Mouse (Mus musculus) liver, embryonic 15.5 days (tissue): Measurements from ENCODE around the gene Gpsm3. TPM values are rescaled to one million over a fixed set of nuclear protein-coding genes. Genes with fewer than 3 reads are reported as not detected.

Experiments used
- ATAC-seq: fragments of 200-750 bp; cut with Nextera tagmentation; 2 replicates; pipeline ENCODE4 v1.8.0; 2017; ENCODE audit warnings: moderate number of reproducible peaks, mild to moderate bottlenecking, moderate library complexity; ENCODE audit not compliant: insufficient read depth
- H3K27ac ChIP-seq: fragments of 300-500 bp; sonication (generic); replicated peaks from 2 replicates; pipeline ENCODE4 v1.5.1; 2015; ENCODE audit warnings: mild to moderate bottlenecking, inconsistent platforms
- H3K27me3 ChIP-seq: fragments of 300-500 bp; sonication (generic); 2 replicates; pipeline ENCODE4 v1.6.1; 2015; ENCODE audit warnings: mild to moderate bottlenecking, inconsistent platforms
- H3K36me3 ChIP-seq: fragments of 300-500 bp; sonication (generic); replicated peaks from 2 replicates; pipeline ENCODE4 v1.6.1; 2015; ENCODE audit warnings: moderate library complexity, mild to moderate bottlenecking, inconsistent platforms
- H3K4me1 ChIP-seq: fragments of 300-500 bp; sonication (generic); replicated peaks from 2 replicates; pipeline ENCODE4 v1.6.1; 2015; ENCODE audit warnings: inconsistent platforms
- H3K4me2 ChIP-seq: fragments of 300-500 bp; sonication (generic); 2 replicates; pipeline ENCODE4 v1.6.1; 2015; ENCODE audit warnings: moderate library complexity, mild to moderate bottlenecking, inconsistent platforms
- H3K4me3 ChIP-seq: fragments of 300-500 bp; sonication (generic); replicated peaks from 2 replicates; pipeline ENCODE4 v1.5.1; 2015; ENCODE audit warnings: mild to moderate bottlenecking, inconsistent platforms
- H3K9ac ChIP-seq: fragments of 300-500 bp; sonication (generic); 2 replicates; pipeline ENCODE4 v1.6.1; 2015; ENCODE audit warnings: moderate library complexity, mild to moderate bottlenecking, inconsistent platforms
- H3K9me3 ChIP-seq: fragments of 300-500 bp; sonication (generic); replicated peaks from 2 replicates; pipeline ENCODE4 v1.6.1; 2016; ENCODE audit warnings: inconsistent platforms
- WGBS: fragments of 180-500 bp; shearing (Covaris S2); methylation state at CpG from one replicate; pipeline ENCODE4 v1.1.7; 2015; ENCODE audit warnings: mixed read lengths; ENCODE audit not compliant: insufficient replicate concordance; 5-methylcytosine and 5-hydroxymethylcytosine counted together
- polyA plus RNA-seq: library from polyadenylated mRNA; unstranded; fragments of >200 nt; fragmentation: Nextera tagmentation; extraction: Ambion mirVana; gene quantifications from 2 replicates; pipeline ENCODE4 v1.2.1, GENCODE M21; 2015

The Gpsm3 gene
- polyA plus RNA-seq, 1 experiment from 2014 or later: 14.9 TPM

DNA sequence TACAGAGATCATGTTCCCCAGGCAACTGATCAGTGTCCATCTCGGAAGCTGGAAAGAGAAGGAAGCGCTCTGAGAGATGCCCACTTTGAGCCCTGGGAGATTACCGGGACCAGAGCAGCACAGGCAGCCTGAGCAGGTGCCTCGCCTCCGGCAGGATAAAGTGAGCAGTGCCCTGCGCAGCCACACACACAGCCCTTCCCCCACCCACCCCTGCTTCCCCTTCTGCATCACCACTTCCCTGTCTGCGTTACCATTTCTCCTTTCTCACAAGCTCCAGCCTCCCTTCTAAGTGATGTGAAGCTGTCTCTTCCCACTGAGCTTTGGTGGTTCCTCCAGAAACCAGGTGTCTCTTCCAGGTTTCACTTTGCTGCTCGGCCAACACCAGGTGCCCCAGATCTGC lies 28.4 kb upstream of the Gpsm3 start:
- H3K4me2 ChIP-seq: peak overlapping the region; percentile 27; the same call in 1 of the 2 replicates
- peaks cover 18% of the 10 kb centered on the region for H3K4me1 ChIP-seq
- ATAC-seq: no peak
- no peaks in the 10 kb centered on the region for H3K9me3 ChIP-seq
- WGBS: 24% methylated on average over 8 of the region's 8 CpGs
- 0 out of 2 replicates have a peak overlapping the region, but pooled peaks have one; percentile 15 for H3K27ac ChIP-seq
- H3K4me3 ChIP-seq: no peak overlapping the region
- no peaks in the 10 kb centered on the region for H3K36me3 ChIP-seq
- H3K27me3 ChIP-seq: peaks cover 25% of the 10 kb centered on the region; the same call in 1 of the 2 replicates
- no peak overlapping the region for H3K9ac ChIP-seq

DNA sequence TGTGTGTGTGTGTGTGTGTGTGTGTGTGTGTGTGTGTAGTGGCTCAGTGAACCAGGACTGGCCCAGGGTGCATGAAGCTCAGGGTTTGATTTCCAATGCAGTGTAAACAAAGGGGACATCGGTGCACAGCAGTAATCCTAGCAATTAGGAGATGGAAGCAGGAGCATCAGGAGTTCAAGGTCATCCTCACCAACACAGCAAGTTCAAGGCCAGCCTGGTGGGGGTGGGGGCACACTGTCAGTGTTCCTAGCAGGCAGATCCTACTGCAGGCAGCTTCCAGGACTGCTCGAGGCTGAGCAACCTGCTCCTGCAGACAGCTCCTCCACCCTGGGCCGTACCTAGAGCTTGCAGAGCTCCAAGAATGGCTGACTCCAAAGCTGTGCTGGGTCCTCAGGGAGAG lies 27.0 kb upstream of the Gpsm3 start:
- ATAC-seq: no peak
- peaks cover 21% of the 10 kb centered on the region for H3K27me3 ChIP-seq
- no peaks in the 10 kb centered on the region for H3K9me3 ChIP-seq
- no peaks in the 10 kb centered on the region for H3K36me3 ChIP-seq
- no peak overlapping the region for H3K27ac ChIP-seq
- no peak overlapping the region for H3K4me3 ChIP-seq
- H3K9ac ChIP-seq: no peak overlapping the region
- H3K4me2 ChIP-seq: no peak overlapping the region
- peaks cover 18% of the 10 kb centered on the region for H3K4me1 ChIP-seq
- WGBS: 62% methylated on average over 3 of the region's 3 CpGs

DNA sequence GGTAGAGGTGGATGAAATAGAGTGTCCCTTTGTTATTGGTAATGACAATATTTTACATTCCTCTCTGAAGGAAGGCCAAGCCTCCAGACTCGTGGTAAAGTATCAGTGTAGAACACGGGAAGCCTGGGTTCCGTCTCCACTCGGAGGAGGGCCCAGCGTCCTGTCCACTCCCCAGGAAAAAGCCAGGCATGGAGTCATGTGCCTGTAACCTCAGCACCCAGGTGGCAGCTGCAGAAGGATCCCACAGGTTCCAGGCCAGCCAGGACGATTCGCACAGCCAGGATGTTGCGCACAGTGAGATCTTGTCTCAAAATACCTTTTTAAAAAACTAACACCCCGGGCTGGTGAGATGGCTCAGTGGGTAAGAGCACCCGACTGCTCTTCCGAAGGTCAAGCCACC lies 26.3 kb upstream of the Gpsm3 start:
- no peak overlapping the region for H3K27ac ChIP-seq
- no peaks in the 10 kb centered on the region for H3K9me3 ChIP-seq
- ATAC-seq: no peak
- H3K36me3 ChIP-seq: no peaks in the 10 kb centered on the region
- 69% methylated on average over 11 of the region's 11 CpGs for WGBS
- H3K4me1 ChIP-seq: peaks cover 18% of the 10 kb centered on the region
- H3K9ac ChIP-seq: no peak overlapping the region
- H3K27me3 ChIP-seq: peaks cover 22% of the 10 kb centered on the region
- H3K4me2 ChIP-seq: no peak overlapping the region
- H3K4me3 ChIP-seq: no peak overlapping the region

- peaks cover 18% of the 10 kb centered on the region for H3K4me1 ChIP-seq
- H3K4me3 ChIP-seq: no peak within 1 kb of the TSS
- no peaks in the 10 kb centered on the region for H3K9me3 ChIP-seq
- peaks cover 23% of the 10 kb centered on the region for H3K27me3 ChIP-seq
- peak; percentile 37; the same call in 1 of the 2 replicates for ATAC-seq
- H3K4me2 ChIP-seq: no peak within 1 kb of the TSS
- H3K36me3 ChIP-seq: no peaks in the 10 kb centered on the region
- 11% methylated on average over 6 of the region's 6 CpGs for WGBS
- H3K9ac ChIP-seq: no peak within 1 kb of the TSS
- H3K27ac ChIP-seq: 0 out of 2 replicates have a peak within 1 kb of the TSS, but pooled peaks have one; percentile 7
Observed at GRCm38 (mm10) chr17:34564003-34564421, 25.6 kb upstream of the Gpsm3 start, which contains the start of gene Notch4. TSS of gene Notch4 (plus strand) at chr17:34564268.

- no peak overlapping the region for H3K4me2 ChIP-seq
- ATAC-seq: no peak
- peaks cover 23% of the 10 kb centered on the region for H3K27me3 ChIP-seq
- WGBS: 47% methylated on average over 3 of the region's 3 CpGs
- no peak overlapping the region for H3K4me3 ChIP-seq
- H3K27ac ChIP-seq: 0 out of 2 replicates have a peak overlapping the region, but pooled peaks have one; percentile 7
- H3K9ac ChIP-seq: no peak overlapping the region
- H3K36me3 ChIP-seq: no peaks in the 10 kb centered on the region
- peaks cover 13% of the 10 kb centered on the region for H3K4me1 ChIP-seq
- no peaks in the 10 kb centered on the region for H3K9me3 ChIP-seq
Observed at GRCm38 (mm10) chr17:34564796-34565195, 24.8 kb upstream of the Gpsm3 start.

- peaks cover 27% of the 10 kb centered on the region for H3K27me3 ChIP-seq
- H3K9me3 ChIP-seq: no peaks in the 10 kb centered on the region
- no peak overlapping the region for H3K9ac ChIP-seq
- H3K27ac ChIP-seq: no peak overlapping the region
- H3K4me1 ChIP-seq: no peaks in the 10 kb centered on the region; the same call in 1 of the 2 replicates
- WGBS: 62% methylated on average over 9 of the region's 9 CpGs
- H3K4me3 ChIP-seq: no peak overlapping the region
- no peak for ATAC-seq
- H3K36me3 ChIP-seq: no peaks in the 10 kb centered on the region
- no peak overlapping the region for H3K4me2 ChIP-seq
Observed at GRCm38 (mm10) chr17:34567311-34567710, 22.3 kb upstream of the Gpsm3 start.

- WGBS: 64% methylated on average over 13 of the region's 13 CpGs
- H3K9me3 ChIP-seq: no peaks in the 10 kb centered on the region
- ATAC-seq: no peak
- H3K27ac ChIP-seq: no peak overlapping the region
- H3K27me3 ChIP-seq: peaks cover 27% of the 10 kb centered on the region
- no peak overlapping the region for H3K4me2 ChIP-seq
- no peak overlapping the region for H3K4me3 ChIP-seq
- H3K9ac ChIP-seq: no peak overlapping the region
- H3K36me3 ChIP-seq: no peaks in the 10 kb centered on the region
- no peaks in the 10 kb centered on the region; the same call in 1 of the 2 replicates for H3K4me1 ChIP-seq
Observed at GRCm38 (mm10) chr17:34568421-34568820, 21.2 kb upstream of the Gpsm3 start.

DNA sequence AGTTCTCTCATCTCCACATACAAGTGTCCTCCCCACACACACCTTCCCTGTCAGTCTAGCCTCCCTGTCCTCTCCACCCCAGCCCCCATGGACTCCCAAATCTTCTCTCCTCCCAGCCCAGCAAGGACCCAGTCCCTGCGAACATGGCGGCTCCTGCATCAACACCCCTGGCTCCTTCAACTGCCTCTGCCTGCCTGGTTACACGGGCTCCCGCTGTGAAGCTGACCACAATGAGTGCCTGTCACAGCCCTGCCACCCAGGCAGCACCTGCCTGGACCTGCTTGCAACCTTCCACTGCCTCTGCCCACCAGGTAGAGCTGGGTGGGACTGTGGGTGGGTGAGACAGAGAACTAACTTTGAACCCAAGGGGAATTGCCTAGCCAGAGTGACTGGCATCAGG lies 19.7 kb upstream of the Gpsm3 start:
- Histone ChIP-seq H3K27me3 (peaks cover 24% of the 10 kb centered on the region), H3K27ac (no peak overlapping the region), H3K4me1 (no peaks in the 10 kb centered on the region), H3K36me3 (no peaks in the 10 kb centered on the region), H3K9me3 (no peaks in the 10 kb centered on the region), H3K4me3 (no peak overlapping the region), H3K9ac (no peak overlapping the region), H3K4me2 (no peak overlapping the region)
- 52% methylated on average over 4 of the region's 4 CpGs for whole genome bisulfite sequencing
- ATAC-seq: no peak

DNA sequence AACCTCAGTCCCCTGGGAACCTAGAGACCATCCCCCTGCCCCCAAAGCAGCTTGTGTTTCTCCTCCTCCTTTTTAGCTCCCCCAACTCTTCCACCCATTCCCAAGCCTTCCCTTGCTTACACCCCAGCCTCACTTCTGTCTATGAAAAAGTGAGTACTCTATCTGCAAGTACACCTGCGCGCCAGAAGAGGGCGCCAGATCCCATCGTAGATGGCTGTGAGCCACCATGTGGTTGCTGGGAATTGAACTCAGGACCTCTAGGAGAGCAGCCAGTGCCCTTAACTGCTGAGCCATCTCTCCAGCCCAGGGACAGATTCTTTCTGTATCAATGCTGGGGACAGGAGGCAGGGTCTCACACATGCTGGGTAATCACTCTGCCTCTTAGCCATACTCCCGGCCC lies 17.7 kb upstream of the Gpsm3 start:
- Histone ChIP-seq H3K4me3 (no peak overlapping the region), H3K9ac (no peak overlapping the region), H3K4me1 (no peaks in the 10 kb centered on the region), H3K4me2 (no peak overlapping the region), H3K27me3 (peaks cover 17% of the 10 kb centered on the region), H3K9me3 (no peaks in the 10 kb centered on the region), H3K36me3 (no peaks in the 10 kb centered on the region), H3K27ac (no peak overlapping the region)
- WGBS: 19% methylated on average over 5 of the region's 5 CpGs
- ATAC-seq: no peak

DNA sequence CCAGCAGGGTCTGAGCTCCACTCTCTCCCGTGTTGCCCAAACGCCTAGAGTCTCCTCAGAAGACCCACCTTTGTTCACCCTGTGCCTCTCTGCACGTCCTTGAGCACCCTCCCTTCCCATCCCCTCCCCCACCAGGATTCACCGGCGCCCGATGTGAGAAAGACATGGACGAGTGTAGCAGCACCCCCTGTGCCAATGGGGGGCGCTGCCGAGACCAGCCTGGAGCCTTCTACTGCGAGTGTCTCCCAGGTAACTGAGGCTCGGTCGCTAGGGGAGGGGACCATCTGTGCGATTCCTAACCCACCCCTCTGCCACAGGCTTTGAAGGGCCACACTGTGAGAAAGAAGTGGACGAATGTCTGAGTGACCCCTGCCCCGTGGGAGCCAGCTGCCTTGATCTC lies 17.2 kb upstream of the Gpsm3 start:
- ATAC-seq: no peak
- no peak overlapping the region for H3K27ac ChIP-seq
- no peaks in the 10 kb centered on the region for H3K36me3 ChIP-seq
- H3K4me3 ChIP-seq: no peak overlapping the region
- no peaks in the 10 kb centered on the region for H3K9me3 ChIP-seq
- H3K27me3 ChIP-seq: peaks cover 12% of the 10 kb centered on the region
- H3K4me2 ChIP-seq: no peak overlapping the region
- no peak overlapping the region for H3K9ac ChIP-seq
- 38% methylated on average over 15 of the region's 15 CpGs for WGBS
- H3K4me1 ChIP-seq: no peaks in the 10 kb centered on the region

DNA sequence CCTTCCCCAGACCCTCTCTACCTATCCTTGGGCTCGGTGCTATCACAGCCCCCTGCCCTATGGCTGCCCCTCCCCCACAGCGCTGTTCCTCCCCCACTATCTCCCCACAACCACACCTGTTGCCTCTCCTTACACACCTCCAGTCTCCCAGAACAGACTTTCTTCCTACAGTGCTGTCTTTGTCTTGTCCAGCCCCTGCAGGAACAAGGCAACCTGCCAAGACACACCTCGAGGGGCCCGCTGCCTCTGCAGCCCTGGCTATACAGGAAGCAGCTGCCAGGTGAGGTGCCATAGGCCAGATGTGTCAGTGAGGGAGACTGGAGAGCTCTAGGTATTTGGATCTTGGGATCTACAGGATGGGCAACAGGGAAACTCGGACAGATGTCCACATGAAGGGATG lies 13.0 kb upstream of the Gpsm3 start:
- Histone ChIP-seq H3K9ac (no peak overlapping the region), H3K4me3 (no peak overlapping the region), H3K9me3 (no peaks in the 10 kb centered on the region), H3K4me2 (no peak overlapping the region), H3K27ac (no peak overlapping the region), H3K4me1 (no peaks in the 10 kb centered on the region), H3K36me3 (no peaks in the 10 kb centered on the region), H3K27me3 (no peaks in the 10 kb centered on the region)
- 44% methylated on average over 5 of the region's 5 CpGs for WGBS
- no peak for ATAC-seq

DNA sequence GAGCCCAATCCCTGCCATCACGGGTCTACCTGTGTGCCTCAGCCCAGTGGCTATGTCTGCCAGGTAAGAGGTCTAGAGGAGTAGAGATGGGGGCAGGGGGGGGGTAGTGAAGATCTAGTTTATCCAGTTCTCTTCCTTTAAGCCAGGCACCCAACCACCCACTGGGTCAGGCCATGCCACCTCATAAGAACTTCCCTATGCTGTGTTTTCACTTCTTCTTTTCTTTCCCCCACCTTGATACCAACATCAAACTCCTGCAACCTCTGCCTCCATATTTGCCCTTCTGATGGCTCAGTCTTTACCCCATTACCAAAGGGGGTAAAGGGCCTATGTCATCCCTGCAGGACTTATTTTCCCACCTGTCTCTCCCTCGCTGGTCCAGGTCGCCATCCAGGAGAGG lies 11.5 kb upstream of the Gpsm3 start:
- Histone ChIP-seq H3K9me3 (no peaks in the 10 kb centered on the region), H3K4me3 (no peak overlapping the region), H3K4me2 (no peak overlapping the region), H3K36me3 (no peaks in the 10 kb centered on the region), H3K9ac (no peak overlapping the region), H3K27ac (no peak overlapping the region), H3K27me3 (no peaks in the 10 kb centered on the region), H3K4me1 (no peaks in the 10 kb centered on the region)
- 69% methylated on average over 3 of the region's 3 CpGs for WGBS
- no peak for ATAC-seq
